Mouse (Mus musculus): Measurements from ENCODE around the gene Fdps. TPM values are rescaled to one million over a fixed set of nuclear protein-coding genes. Genes with fewer than 3 reads are reported as not detected.

The Fdps gene
- polyA plus RNA-seq, 1 experiment from 2014 or later, result 577 TPM

DNA sequence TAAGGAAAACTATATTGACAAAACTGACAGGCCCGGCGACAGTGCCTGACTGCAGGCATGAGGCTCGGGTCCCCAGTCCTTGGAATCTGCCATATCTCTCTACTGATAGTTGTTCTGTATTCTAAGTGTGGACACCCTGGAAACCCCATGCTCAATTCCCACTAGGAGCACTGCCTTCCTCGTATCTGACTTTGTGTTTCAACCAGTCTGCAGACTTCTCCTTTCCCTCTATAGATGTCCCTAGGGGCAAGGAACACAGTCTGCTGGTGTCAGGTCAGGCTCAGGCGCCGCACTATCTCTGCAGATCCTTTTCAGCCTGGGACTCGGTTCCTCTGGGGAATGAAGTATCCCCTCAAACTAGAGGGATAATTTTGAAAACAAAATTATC, 31.3 kb upstream of the Fdps start:
- H3K4me2 ChIP-seq (ENCODE audit: low read length), result no peak overlapping the region
- no peak overlapping the region for H3K27ac ChIP-seq (ENCODE audit: low read length)
- no peak overlapping the region for H3K4me3 ChIP-seq (ENCODE audit: low read depth, low read length)
- H3K36me3 ChIP-seq (ENCODE audit: control insufficient read depth, insufficient read depth, low read length), result no peaks in the 10 kb centered on the region
- no peak overlapping the region for H3K9ac ChIP-seq (ENCODE audit: low read depth, low read length)
- H3K4me1 ChIP-seq (ENCODE audit: control insufficient read depth, insufficient read depth, low read length), result peaks cover 5% of the 10 kb centered on the region
- no peaks in the 10 kb centered on the region for H3K9me3 ChIP-seq (replicated peaks; ENCODE audit: control insufficient read depth, low read length, poor library complexity, severe bottlenecking)
- ATAC-seq, result no peak
- WGBS, result 89% methylated on average over 7 of the region's 7 CpGs
- H3K27me3 ChIP-seq (ENCODE audit: control insufficient read depth, insufficient read depth, low read depth, low read length), result no peaks in the 10 kb centered on the region

DNA sequence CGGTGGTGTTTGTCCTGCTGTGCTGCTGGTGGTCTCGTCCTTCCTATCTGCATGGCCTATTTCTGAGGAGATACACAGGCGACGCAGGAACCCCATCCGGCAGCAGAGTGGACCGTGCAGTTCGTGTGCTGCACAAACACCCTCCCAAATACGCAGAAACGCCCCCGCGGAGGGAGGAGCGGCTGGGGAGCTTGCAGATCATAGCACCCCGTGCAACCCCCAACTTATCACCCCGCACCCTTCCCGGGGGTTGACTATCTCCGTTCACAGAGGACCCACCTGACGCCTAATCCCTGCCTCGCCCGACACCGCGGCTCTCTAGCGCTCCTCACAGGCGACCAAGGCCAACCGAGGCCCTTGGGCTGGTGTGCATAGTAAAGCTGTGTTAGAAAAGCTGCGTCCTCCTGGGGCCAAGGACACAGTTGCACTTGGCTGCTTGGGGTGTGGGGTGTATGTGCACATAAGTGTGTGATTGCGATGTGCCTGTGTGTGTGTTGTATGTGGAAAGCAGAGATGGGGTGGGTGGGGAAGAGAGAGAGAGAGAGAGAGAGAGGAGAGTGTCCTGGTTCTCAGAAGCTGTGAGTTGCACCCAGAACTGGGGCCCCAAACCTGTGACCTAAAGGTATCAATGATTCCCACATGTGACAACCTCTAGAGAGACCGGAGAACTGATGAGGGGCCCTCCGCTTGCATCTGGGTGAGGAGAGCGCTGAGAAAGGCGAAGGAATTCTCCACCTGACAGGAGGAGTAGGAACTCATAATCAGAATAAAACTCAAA, 30.7 kb upstream of the Fdps start:
- 16% methylated on average over 30 of the region's 30 CpGs for WGBS
- Histone ChIP-seq H3K4me1 (ENCODE audit: control insufficient read depth, insufficient read depth, low read length) (peaks cover 5% of the 10 kb centered on the region), H3K36me3 (ENCODE audit: control insufficient read depth, insufficient read depth, low read length) (no peaks in the 10 kb centered on the region), H3K9ac (ENCODE audit: low read depth, low read length) (peak overlapping the region; percentile 64), H3K4me2 (ENCODE audit: low read length) (peak overlapping the region; percentile 68), H3K27ac (ENCODE audit: low read length) (no peak overlapping the region), H3K4me3 (ENCODE audit: low read depth, low read length) (peak overlapping the region; percentile 34), H3K9me3 (replicated peaks; ENCODE audit: control insufficient read depth, low read length, poor library complexity, severe bottlenecking) (no peaks in the 10 kb centered on the region), H3K27me3 (ENCODE audit: control insufficient read depth, insufficient read depth, low read depth, low read length) (no peaks in the 10 kb centered on the region)
- ATAC-seq, result no peak

DNA sequence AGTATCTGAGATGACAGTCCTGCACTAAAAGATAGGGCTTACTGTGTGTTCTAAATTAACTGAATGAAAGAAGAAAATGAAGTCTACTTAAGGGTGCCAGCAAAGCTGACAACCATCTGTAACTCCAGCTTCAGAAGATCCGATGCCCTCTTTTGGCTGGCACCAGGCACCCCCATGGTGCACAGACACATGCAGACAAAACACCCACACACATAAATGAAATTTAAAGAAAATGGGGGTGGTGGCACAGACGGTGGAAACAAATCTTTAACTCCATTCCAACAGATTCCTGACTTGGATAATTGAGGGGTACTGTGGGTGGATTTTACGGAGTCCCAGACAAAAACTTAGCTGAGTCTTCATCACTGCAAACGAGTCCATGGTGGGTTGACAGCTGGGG, 30.1 kb upstream of the Fdps start:
- Histone ChIP-seq H3K4me3 (ENCODE audit: low read depth, low read length) (peak overlapping the region; percentile 34; the same call in 1 of the 2 replicates), H3K9ac (ENCODE audit: low read depth, low read length) (peak overlapping the region; percentile 64; the same call in 1 of the 2 replicates), H3K4me1 (ENCODE audit: control insufficient read depth, insufficient read depth, low read length) (peaks cover 5% of the 10 kb centered on the region), H3K4me2 (ENCODE audit: low read length) (peak overlapping the region; percentile 68), H3K9me3 (replicated peaks; ENCODE audit: control insufficient read depth, low read length, poor library complexity, severe bottlenecking) (no peaks in the 10 kb centered on the region), H3K27ac (ENCODE audit: low read length) (no peak overlapping the region), H3K36me3 (ENCODE audit: control insufficient read depth, insufficient read depth, low read length) (no peaks in the 10 kb centered on the region), H3K27me3 (ENCODE audit: control insufficient read depth, insufficient read depth, low read depth, low read length) (no peaks in the 10 kb centered on the region)
- no peak for ATAC-seq
- WGBS, result 37% methylated on average over 4 of the region's 4 CpGs

DNA sequence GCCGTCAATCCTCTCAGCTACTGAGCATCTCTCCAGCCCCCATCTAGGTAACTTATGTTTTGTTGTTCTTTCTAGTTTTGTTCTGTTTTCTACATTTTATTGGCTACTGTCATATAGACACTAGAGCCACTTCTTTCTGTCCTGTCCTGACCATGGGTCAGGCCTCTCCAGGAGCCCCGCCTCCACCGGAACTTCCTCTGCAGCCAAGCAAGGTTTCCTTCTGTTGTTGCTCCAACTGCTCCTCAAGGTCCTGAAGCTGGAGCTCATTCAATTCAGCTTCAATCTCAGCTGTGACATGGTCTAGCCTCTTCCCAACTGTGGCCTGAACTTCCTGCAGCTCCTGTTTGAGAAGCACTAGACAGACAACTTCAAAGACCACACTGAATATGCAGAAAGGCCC, 28.1 kb upstream of the Fdps start:
- no peaks in the 10 kb centered on the region for H3K36me3 ChIP-seq (ENCODE audit: control insufficient read depth, insufficient read depth, low read length)
- H3K4me2 ChIP-seq (ENCODE audit: low read length), result no peak overlapping the region
- no peaks in the 10 kb centered on the region for H3K27me3 ChIP-seq (ENCODE audit: control insufficient read depth, insufficient read depth, low read depth, low read length)
- no peak overlapping the region for H3K27ac ChIP-seq (ENCODE audit: low read length)
- H3K4me1 ChIP-seq (ENCODE audit: control insufficient read depth, insufficient read depth, low read length), result peaks cover 5% of the 10 kb centered on the region
- 93% methylated on average over 3 of the region's 3 CpGs for WGBS
- H3K9ac ChIP-seq (ENCODE audit: low read depth, low read length), result no peak overlapping the region
- ATAC-seq, result no peak
- H3K4me3 ChIP-seq (ENCODE audit: low read depth, low read length), result no peak overlapping the region
- no peaks in the 10 kb centered on the region for H3K9me3 ChIP-seq (replicated peaks; ENCODE audit: control insufficient read depth, low read length, poor library complexity, severe bottlenecking)

DNA sequence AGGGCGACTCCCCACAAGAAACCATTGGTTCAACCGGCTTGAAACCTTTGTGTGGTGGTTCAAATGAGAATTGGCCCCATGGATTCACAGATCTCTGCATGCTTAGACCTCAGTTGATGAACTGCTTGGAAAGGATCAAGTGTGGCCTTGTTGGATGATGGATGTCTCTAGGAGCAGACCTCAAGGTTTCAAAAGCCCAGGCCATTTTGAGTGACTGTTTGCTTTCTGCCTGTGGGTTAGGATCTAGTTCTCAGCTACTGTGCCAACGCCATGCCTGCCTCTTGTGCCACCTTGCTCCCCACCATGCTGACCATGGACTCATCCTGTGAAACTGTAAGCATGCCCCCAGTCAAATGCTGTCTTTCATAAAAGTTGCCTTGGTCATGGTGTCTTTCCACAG, 24.2 kb upstream of the Fdps start:
- H3K27ac ChIP-seq (ENCODE audit: low read length), result no peak overlapping the region
- H3K36me3 ChIP-seq (ENCODE audit: control insufficient read depth, insufficient read depth, low read length), result no peaks in the 10 kb centered on the region
- ATAC-seq, result no peak
- 91% methylated on average over 3 of the region's 3 CpGs for WGBS
- no peak overlapping the region for H3K4me3 ChIP-seq (ENCODE audit: low read depth, low read length)
- H3K4me1 ChIP-seq (ENCODE audit: control insufficient read depth, insufficient read depth, low read length), result no peaks in the 10 kb centered on the region
- no peaks in the 10 kb centered on the region for H3K9me3 ChIP-seq (replicated peaks; ENCODE audit: control insufficient read depth, low read length, poor library complexity, severe bottlenecking)
- H3K4me2 ChIP-seq (ENCODE audit: low read length), result no peak overlapping the region
- no peak overlapping the region for H3K9ac ChIP-seq (ENCODE audit: low read depth, low read length)
- no peaks in the 10 kb centered on the region for H3K27me3 ChIP-seq (ENCODE audit: control insufficient read depth, insufficient read depth, low read depth, low read length)

DNA sequence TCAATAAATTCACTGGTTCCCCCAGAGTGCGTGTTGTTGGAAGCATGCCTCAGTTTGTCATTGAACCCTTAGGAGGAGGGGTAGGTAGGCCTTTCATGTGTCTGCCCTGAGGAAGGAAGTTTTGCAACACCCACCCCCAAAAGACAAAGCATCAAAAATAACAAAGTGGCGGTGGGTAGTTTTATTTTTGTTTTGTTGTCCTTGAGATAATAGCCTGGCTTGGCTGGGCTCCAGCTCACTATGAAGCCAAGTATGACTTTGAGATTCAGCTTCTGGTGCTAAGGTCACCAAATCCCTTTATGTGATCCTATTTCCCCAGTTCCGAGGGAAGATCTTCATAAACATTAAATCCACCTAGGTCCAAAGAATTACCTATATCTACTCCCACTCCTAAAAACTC, 22.5 kb upstream of the Fdps start:
- Histone ChIP-seq H3K4me3 (ENCODE audit: low read depth, low read length) (no peak overlapping the region), H3K27me3 (ENCODE audit: control insufficient read depth, insufficient read depth, low read depth, low read length) (no peaks in the 10 kb centered on the region), H3K9me3 (replicated peaks; ENCODE audit: control insufficient read depth, low read length, poor library complexity, severe bottlenecking) (no peaks in the 10 kb centered on the region), H3K4me2 (ENCODE audit: low read length) (no peak overlapping the region), H3K9ac (ENCODE audit: low read depth, low read length) (no peak overlapping the region), H3K4me1 (ENCODE audit: control insufficient read depth, insufficient read depth, low read length) (no peaks in the 10 kb centered on the region), H3K27ac (ENCODE audit: low read length) (no peak overlapping the region), H3K36me3 (ENCODE audit: control insufficient read depth, insufficient read depth, low read length) (no peaks in the 10 kb centered on the region)
- no peak for ATAC-seq
- WGBS, result 82% methylated on average over 3 of the region's 3 CpGs

DNA sequence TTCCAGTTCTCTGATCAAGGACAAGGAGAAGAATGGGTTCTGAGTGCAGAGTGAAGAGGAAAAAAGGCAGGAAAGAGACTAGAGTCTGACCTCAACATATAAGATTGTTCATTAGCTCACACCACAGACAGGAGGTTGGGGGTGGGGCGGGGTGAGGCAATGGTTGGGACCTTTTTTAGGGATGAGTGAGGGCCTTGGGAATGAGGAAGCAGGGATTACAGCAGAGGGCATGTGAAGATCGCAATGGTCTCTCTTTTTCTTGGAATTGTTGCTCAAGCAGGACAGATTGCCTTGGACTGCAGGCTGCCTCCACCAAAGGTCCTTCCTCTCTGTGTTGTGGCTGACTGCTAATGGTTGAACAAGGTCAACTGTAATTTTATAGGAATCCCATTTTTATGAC, 21.6 kb upstream of the Fdps start:
- WGBS, result 72% methylated on average over 2 of the region's 2 CpGs
- ATAC-seq, result no peak

DNA sequence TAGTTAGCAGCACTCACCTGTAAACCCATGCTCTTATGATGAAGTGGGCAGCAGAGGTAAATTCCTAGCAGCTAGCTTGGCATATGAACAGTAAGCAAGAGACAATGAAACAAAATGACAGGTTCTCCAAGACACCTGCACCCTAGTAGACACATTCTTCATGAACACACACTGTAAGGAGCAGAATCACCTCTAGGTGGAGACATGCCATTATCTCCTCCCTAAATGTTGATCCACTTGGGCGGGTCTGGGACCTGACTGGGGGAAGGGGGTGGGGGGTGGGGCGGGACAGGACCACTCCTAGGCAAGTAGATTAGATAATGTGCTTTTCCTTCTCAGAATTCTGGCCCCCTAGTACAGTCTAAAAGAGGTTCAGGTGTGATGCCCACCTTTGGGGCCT, 13.8 kb upstream of the Fdps start:
- H3K36me3 ChIP-seq (ENCODE audit: control insufficient read depth, insufficient read depth, low read length), result no peaks in the 10 kb centered on the region
- WGBS, result 11% methylated on average over 2 of the region's 2 CpGs
- no peaks in the 10 kb centered on the region for H3K4me1 ChIP-seq (ENCODE audit: control insufficient read depth, insufficient read depth, low read length)
- H3K9me3 ChIP-seq (replicated peaks; ENCODE audit: control insufficient read depth, low read length, poor library complexity, severe bottlenecking), result no peaks in the 10 kb centered on the region
- H3K9ac ChIP-seq (ENCODE audit: low read depth, low read length), result no peak overlapping the region
- H3K4me2 ChIP-seq (ENCODE audit: low read length), result no peak overlapping the region
- no peak for ATAC-seq
- no peak overlapping the region for H3K27ac ChIP-seq (ENCODE audit: low read length)
- no peaks in the 10 kb centered on the region for H3K27me3 ChIP-seq (ENCODE audit: control insufficient read depth, insufficient read depth, low read depth, low read length)
- no peak overlapping the region for H3K4me3 ChIP-seq (ENCODE audit: low read depth, low read length)

More for the DNA sequence above, 21.6 kb upstream of the Fdps start:
- Histone ChIP-seq H3K27me3 (ENCODE audit: control insufficient read depth, insufficient read depth, low read depth, low read length) (no peaks in the 10 kb centered on the region), H3K4me3 (ENCODE audit: low read depth, low read length) (no peak overlapping the region), H3K27ac (ENCODE audit: low read length) (no peak overlapping the region), H3K9ac (ENCODE audit: low read depth, low read length) (no peak overlapping the region), H3K9me3 (replicated peaks; ENCODE audit: control insufficient read depth, low read length, poor library complexity, severe bottlenecking) (no peaks in the 10 kb centered on the region), H3K4me1 (ENCODE audit: control insufficient read depth, insufficient read depth, low read length) (no peaks in the 10 kb centered on the region), H3K4me2 (ENCODE audit: low read length) (no peak overlapping the region), H3K36me3 (ENCODE audit: control insufficient read depth, insufficient read depth, low read length) (no peaks in the 10 kb centered on the region)

DNA sequence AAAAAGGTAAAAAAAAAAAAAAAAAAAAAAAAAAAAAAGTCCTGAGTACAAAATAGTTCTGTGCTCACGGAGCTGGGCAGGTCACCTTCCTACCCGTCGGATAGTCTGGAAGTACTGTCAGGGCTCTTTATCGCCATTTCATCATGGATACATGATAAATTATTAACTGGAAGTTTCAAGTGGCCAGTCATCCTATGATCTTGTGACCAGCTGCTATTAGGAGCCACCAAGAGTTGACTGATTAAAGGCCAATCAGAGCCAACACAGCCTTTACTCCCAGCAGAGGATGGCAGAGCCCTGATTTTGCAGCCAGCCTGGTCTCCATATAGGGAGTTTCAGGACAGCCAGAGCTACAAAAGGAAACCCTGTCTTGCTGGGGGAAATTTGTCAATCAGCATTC, 11.3 kb upstream of the Fdps start:
- WGBS, result 88% methylated on average over 4 of the region's 4 CpGs
- Histone ChIP-seq H3K4me3 (ENCODE audit: low read depth, low read length) (no peak overlapping the region), H3K27me3 (ENCODE audit: control insufficient read depth, insufficient read depth, low read depth, low read length) (no peaks in the 10 kb centered on the region), H3K9ac (ENCODE audit: low read depth, low read length) (no peak overlapping the region), H3K4me2 (ENCODE audit: low read length) (no peak overlapping the region), H3K27ac (ENCODE audit: low read length) (no peak overlapping the region), H3K36me3 (ENCODE audit: control insufficient read depth, insufficient read depth, low read length) (no peaks in the 10 kb centered on the region), H3K4me1 (ENCODE audit: control insufficient read depth, insufficient read depth, low read length) (no peaks in the 10 kb centered on the region), H3K9me3 (replicated peaks; ENCODE audit: control insufficient read depth, low read length, poor library complexity, severe bottlenecking) (no peaks in the 10 kb centered on the region)
- no peak for ATAC-seq

Data from midbrain, embryonic 16.5 days (tissue).